Comparison of ENCODE assay signal across 9 mouse cellular contexts in genomic region chr11:22440521-22440920, GRCm38 (mm10).
DNase-seq lines count a peak whose midpoint lies in the region; ATAC-seq and TF ChIP-seq lines count a peak whose summit lies in the region.
"Had no signal": no experiment of that assay in that cellular context is flagged by ENCODE, and none has a peak within 500 bp of the region (broad histone marks: within the 10 kb centered on the region; RNA-seq: fewer than 3 reads in every experiment).

No protein-coding gene starts in this region.

- no peak overlapping the region for H3K9ac ChIP-seq in neural tube, embryonic 15.5 days (replicated peaks)
- H3K9ac ChIP-seq: neural tube, embryonic 12.5 days had no signal

- ATAC-seq in neural tube, embryonic 15.5 days (ENCODE audit: low FRiP score), result peak; percentile 50; the same call in 1 of the 2 replicates

- TF ChIP-seq POLR2A in brain, embryonic 14.5 days (IDR thresholded peaks at IDR 0.05; ENCODE audit: borderline replicate concordance, extremely low read depth, insufficient read depth, insufficient read length, poor library complexity, severe bottlenecking), result no peak

- peak; percentile 75 to 86 for DNase-seq in adrenal gland, adult (ENCODE audit: inconsistent age in 2 of 2, low spot score in 1 of 2)
- DNase-seq in adrenal gland, postnatal 4 days (ENCODE audit: low spot score in 2 of 2), result no peak
- peak; percentile 10 to 15 for DNase-seq in left cerebral cortex, adult 18-20 months (ENCODE audit: low spot score in 2 of 2)
- no peak for DNase-seq in left cerebral cortex, postnatal 10 days (ENCODE audit: extremely low spot score in 1 of 2, low spot score in 2 of 2)
- peak; percentile 80 for DNase-seq in brain, embryonic 14.5 days (ENCODE audit: low read depth)
- DNase-seq in heart, postnatal 4 days, result peak; percentile 23
- DNase-seq in T-cell, adult 2 months (ENCODE audit: low spot score), result no peak

- H3K4me2 ChIP-seq in neural tube, embryonic 15.5 days, result no peak overlapping the region
- H3K4me2 ChIP-seq: neural tube, embryonic 12.5 days had no signal

- no peak for TF ChIP-seq CTCF in brain, embryonic 14.5 days (IDR thresholded peaks at IDR 0.05; ENCODE audit: borderline replicate concordance, extremely low read depth, insufficient read depth, insufficient read length)

- no peaks in the 10 kb centered on the region for H3K9me3 ChIP-seq in neural tube, embryonic 15.5 days (replicated peaks)
- H3K9me3 ChIP-seq: neural tube, embryonic 12.5 days had no signal

- H3K4me1 ChIP-seq in neural tube, embryonic 15.5 days, result peaks cover 6% of the 10 kb centered on the region; the same call in 1 of the 2 replicates
- H3K4me1 ChIP-seq: neural tube, embryonic 12.5 days had no signal

- 86% methylated on average over 2 of the region's 2 CpGs for WGBS in neural tube, embryonic 15.5 days

- no peak overlapping the region for H3K27ac ChIP-seq in neural tube, embryonic 15.5 days (replicated peaks)
- H3K27ac ChIP-seq: neural tube, embryonic 12.5 days had no signal

- H3K4me3 ChIP-seq in neural tube, embryonic 15.5 days (replicated peaks), result no peak overlapping the region
- H3K4me3 ChIP-seq: neural tube, embryonic 12.5 days had no signal

- H3K27me3 ChIP-seq in neural tube, embryonic 15.5 days (replicated peaks), result no peaks in the 10 kb centered on the region
- H3K27me3 ChIP-seq: neural tube, embryonic 12.5 days had no signal

- intact Hi-C loops in left cerebral cortex, postnatal 10 days (cut with DNase I), result no loop called here

- no peaks in the 10 kb centered on the region for H3K36me3 ChIP-seq in neural tube, embryonic 15.5 days
- H3K36me3 ChIP-seq: neural tube, embryonic 12.5 days had no signal

Comparison
In these comparisons a context has a peak if more than half of its experiments do, and no peak if none do; other contexts are left out.
1. DNase-seq: peak in adrenal gland, adult (2 of 2), left cerebral cortex, adult 18-20 months (2 of 2), brain, embryonic 14.5 days (single experiment) and heart, postnatal 4 days (single experiment); none in adrenal gland, postnatal 4 days (0 of 2), left cerebral cortex, postnatal 10 days (0 of 2) and T-cell, adult 2 months (single experiment).